Mouse (Mus musculus) CH12F3 (cell line): ENCODE measurements around the gene Pdzd11.

Experiments used
- in situ Hi-C: fragments of 300-500 bp; cut with MboI; formaldehyde crosslinking; loops from 2 replicates; pipeline ENCODE4 v1.14.3; 2020; ENCODE audit warnings: low sequenced_read_pairs

Pdzd11 gene

GRCm38 (mm10) chrX:100625802-100626793 lies at the start of gene Pdzd11:
Pdzd11 (minus strand) TSS chrX:100626568.
- in situ Hi-C loops = no loop called here

- in situ Hi-C loops = no loop called here
These were observed 38.5 kb upstream of the Pdzd11 start for GRCm38 (mm10) chrX:100664825-100665224.

GRCm38 (mm10) chrX:100652848-100653247 lies 26.5 kb upstream of the Pdzd11 start:
- in situ Hi-C loops = no loop called here

- in situ Hi-C loops = no loop called here
These were observed 12.1 kb upstream of the Pdzd11 start for GRCm38 (mm10) chrX:100638477-100638876.

- in situ Hi-C loops = no loop called here
These were observed 2.7 kb upstream of the Pdzd11 start for GRCm38 (mm10) chrX:100629076-100629475.

- in situ Hi-C loops = no loop called here
These were observed 894 bp downstream of the Pdzd11 start, which contains the start of gene Kif4 for GRCm38 (mm10) chrX:100625546-100625801. Kif4 (plus strand) TSS chrX:100625737.

GRCm38 (mm10) chrX:100625146-100625545 lies 1.2 kb downstream of the Pdzd11 start:
- in situ Hi-C loops = no loop called here

GRCm38 (mm10) chrX:100624242-100624641 lies 2.1 kb downstream of the Pdzd11 start:
- in situ Hi-C loops = no loop called here

- in situ Hi-C loops = no loop called here
These were observed 5.0 kb downstream of the Pdzd11 start for GRCm38 (mm10) chrX:100621366-100621765.

GRCm38 (mm10) chrX:100618488-100618887 lies 7.9 kb downstream of the Pdzd11 start:
- in situ Hi-C loops = no loop called here

- in situ Hi-C loops = no loop called here
These were observed 21.1 kb downstream of the Pdzd11 start, which contains the start of gene Arr3 for GRCm38 (mm10) chrX:100605314-100605713. Arr3 (plus strand) TSS chrX:100605497.

- in situ Hi-C loops = no loop called here
These were observed 26.6 kb downstream of the Pdzd11 start for GRCm38 (mm10) chrX:100599755-100600154.

- in situ Hi-C loops = no loop called here
These were observed 28.9 kb downstream of the Pdzd11 start for GRCm38 (mm10) chrX:100597439-100597838.

- in situ Hi-C loops = no loop called here
These were observed 31.6 kb downstream of the Pdzd11 start, which contains the start of gene P2ry4 for GRCm38 (mm10) chrX:100594791-100595190. P2ry4 (minus strand) TSS chrX:100594869.
